In genomic region chr6:17077270-17077669, GRCm38 (mm10) we compare ENCODE assay signal across 25 mouse cellular contexts. TPM values are rescaled to one million over a fixed set of nuclear protein-coding genes. Genes with fewer than 3 reads are reported as not detected.
A peak's percentile ranks its signal among the peaks of the same experiment; 100 is the strongest.
DNase-seq lines count a peak whose midpoint lies in the region; ATAC-seq and TF ChIP-seq lines count a peak whose summit lies in the region.
"Had no signal": no experiment of that assay in that cellular context is flagged by ENCODE, and none has a peak within 500 bp of the region (broad histone marks: within the 10 kb centered on the region; RNA-seq: fewer than 3 reads in every experiment).

No protein-coding gene starts in this region.

- intact Hi-C loops in gastrocnemius, adult 2 months (cut with DNase I) = no loop called here

- DNase-seq in forebrain, embryonic 10.5 days (ENCODE audit: extremely low spot score, low spot score) = no peak
- DNase-seq in liver, postnatal 0 days = no peak
- no peak for DNase-seq in liver, embryonic 11.5 days (ENCODE audit: low spot score)
- DNase-seq in embryonic facial prominence, embryonic 10.5 days (ENCODE audit: low spot score) = no peak
- no peak for DNase-seq in gastrocnemius, adult 2 months
- DNase-seq: adrenal gland, postnatal 25 days; cerebellum, adult 18-20 months; forebrain, postnatal 0 days; gastrocnemius, postnatal 14 days; heart, adult 18-20 months; heart, postnatal 4 days; layer of hippocampus, postnatal 36 days; midbrain, embryonic 14.5 days; right cerebral cortex, postnatal 25 days; thymus, postnatal 4 days had no signal

- TF ChIP-seq EP300 in liver, postnatal 0 days (IDR thresholded peaks at IDR 0.05; ENCODE audit: low read depth) = no peak

- 0 out of 2 replicates have a peak overlapping the region, but pooled peaks have one; percentile 40 for H3K27ac ChIP-seq in forebrain, embryonic 10.5 days
- no peak overlapping the region for H3K27ac ChIP-seq in forebrain, embryonic 16.5 days (ENCODE audit: low read length)
- H3K27ac ChIP-seq in liver, postnatal 0 days (ENCODE audit: low read depth) = no peak overlapping the region
- H3K27ac ChIP-seq in liver, embryonic 11.5 days (ENCODE audit: low read depth, low read length) = no peak overlapping the region
- H3K27ac ChIP-seq in embryonic facial prominence, embryonic 10.5 days (replicated peaks) = 0 out of 2 replicates have a peak overlapping the region, but pooled peaks have one; percentile 57
- H3K27ac ChIP-seq in gastrocnemius, adult 2 months = no peak overlapping the region
- H3K27ac ChIP-seq: hindbrain, embryonic 13.5 days; limb, embryonic 10.5 days; limb, embryonic 15.5 days; liver, embryonic 14.5 days; lung, embryonic 15.5 days; neural tube, embryonic 15.5 days had no signal

- no peaks in the 10 kb centered on the region for H3K9me3 ChIP-seq in forebrain, embryonic 10.5 days
- no peaks in the 10 kb centered on the region for H3K9me3 ChIP-seq in forebrain, embryonic 16.5 days (ENCODE audit: control insufficient read depth, low read length)
- no peaks in the 10 kb centered on the region for H3K9me3 ChIP-seq in liver, postnatal 0 days (ENCODE audit: low read length)
- H3K9me3 ChIP-seq in liver, embryonic 11.5 days (ENCODE audit: control insufficient read depth, low read length) = no peaks in the 10 kb centered on the region
- no peaks in the 10 kb centered on the region for H3K9me3 ChIP-seq in embryonic facial prominence, embryonic 10.5 days
- H3K9me3 ChIP-seq: heart, embryonic 12.5 days; hindbrain, embryonic 13.5 days; limb, embryonic 10.5 days; limb, embryonic 15.5 days; lung, embryonic 15.5 days; neural tube, embryonic 15.5 days had no signal

- no peak for TF ChIP-seq CTCF in liver, postnatal 0 days (IDR thresholded peaks at IDR 0.05; ENCODE audit: low read depth)
- TF ChIP-seq CTCF in gastrocnemius, adult 2 months (IDR thresholded peaks at IDR 0.05) = no peak

- no peak overlapping the region for H3K9ac ChIP-seq in forebrain, embryonic 16.5 days (replicated peaks; ENCODE audit: low read depth, low read length)
- H3K9ac ChIP-seq in liver, postnatal 0 days (replicated peaks) = no peak overlapping the region
- H3K9ac ChIP-seq in liver, embryonic 11.5 days (ENCODE audit: low read depth, low read length) = no peak overlapping the region
- H3K9ac ChIP-seq: forebrain, postnatal 0 days; heart, embryonic 12.5 days; hindbrain, embryonic 13.5 days; limb, embryonic 15.5 days; liver, embryonic 14.5 days; lung, embryonic 15.5 days; neural tube, embryonic 15.5 days had no signal

- H3K27me3 ChIP-seq in forebrain, embryonic 10.5 days (ENCODE audit: poor library complexity, severe bottlenecking) = peaks cover 34% of the 10 kb centered on the region
- H3K27me3 ChIP-seq in forebrain, embryonic 16.5 days (replicated peaks; ENCODE audit: control insufficient read depth, insufficient read depth, low read length) = no peaks in the 10 kb centered on the region
- no peaks in the 10 kb centered on the region for H3K27me3 ChIP-seq in liver, postnatal 0 days (ENCODE audit: insufficient read depth, low read length)
- H3K27me3 ChIP-seq in liver, embryonic 11.5 days (replicated peaks; ENCODE audit: control insufficient read depth, insufficient read depth, low read length) = no peaks in the 10 kb centered on the region
- no peaks in the 10 kb centered on the region for H3K27me3 ChIP-seq in embryonic facial prominence, embryonic 10.5 days (replicated peaks; ENCODE audit: low read depth, poor library complexity, severe bottlenecking)
- H3K27me3 ChIP-seq in myocyte (ENCODE audit: control insufficient read depth, insufficient read depth, insufficient read length) = no peaks in the 10 kb centered on the region
- H3K27me3 ChIP-seq: hindbrain, embryonic 13.5 days; limb, embryonic 15.5 days; lung, embryonic 15.5 days; neural tube, embryonic 15.5 days had no signal

- 60% methylated on average over 9 of the region's 9 CpGs for WGBS in forebrain, embryonic 10.5 days
- 52% methylated on average over 9 of the region's 9 CpGs for WGBS in forebrain, embryonic 16.5 days
- 73% methylated on average over 9 of the region's 9 CpGs for WGBS in liver, postnatal 0 days (ENCODE audit: insufficient replicate concordance)
- WGBS in liver, embryonic 11.5 days = 83% methylated on average over 9 of the region's 9 CpGs
- WGBS in embryonic facial prominence, embryonic 10.5 days = 59% methylated on average over 9 of the region's 9 CpGs

- H3K4me3 ChIP-seq in forebrain, embryonic 10.5 days = no peak overlapping the region
- no peak overlapping the region for H3K4me3 ChIP-seq in forebrain, embryonic 16.5 days (replicated peaks; ENCODE audit: low read length)
- H3K4me3 ChIP-seq in liver, postnatal 0 days (ENCODE audit: low read depth, low read length) = no peak overlapping the region
- no peak overlapping the region for H3K4me3 ChIP-seq in liver, embryonic 11.5 days (ENCODE audit: low read depth, low read length)
- H3K4me3 ChIP-seq in embryonic facial prominence, embryonic 10.5 days = no peak overlapping the region
- H3K4me3 ChIP-seq in myocyte = no peak overlapping the region
- no peak overlapping the region for H3K4me3 ChIP-seq in gastrocnemius, adult 2 months
- H3K4me3 ChIP-seq: heart, embryonic 12.5 days; hindbrain, embryonic 13.5 days; limb, embryonic 10.5 days; limb, embryonic 15.5 days; lung, embryonic 15.5 days; neural tube, embryonic 15.5 days had no signal

- H3K4me2 ChIP-seq in forebrain, embryonic 16.5 days (ENCODE audit: low read length) = no peak overlapping the region
- H3K4me2 ChIP-seq in liver, postnatal 0 days (ENCODE audit: low read depth, low read length) = no peak overlapping the region
- H3K4me2 ChIP-seq in liver, embryonic 11.5 days = no peak overlapping the region
- no peak overlapping the region for H3K4me2 ChIP-seq in myocyte (ENCODE audit: low read depth)
- H3K4me2 ChIP-seq: heart, embryonic 12.5 days; hindbrain, embryonic 13.5 days; limb, embryonic 15.5 days; lung, embryonic 15.5 days; neural tube, embryonic 15.5 days had no signal

- H3K79me2 ChIP-seq in myocyte (ENCODE audit: control insufficient read depth, insufficient read depth) = peaks cover 83% of the 10 kb centered on the region

- ATAC-seq in forebrain, embryonic 16.5 days = no peak
- ATAC-seq in liver, postnatal 0 days = peak; percentile 50
- no peak for ATAC-seq in liver, embryonic 11.5 days (replicated peaks; ENCODE audit: low FRiP score)
- ATAC-seq: forebrain, postnatal 0 days had no signal

- H3ac ChIP-seq in myocyte (ENCODE audit: control insufficient read depth, insufficient read length) = no peak overlapping the region

- TF ChIP-seq POLR2A in myocyte (IDR thresholded peaks at IDR 0.05; ENCODE audit: insufficient read length, low read depth) = no peak

- peaks cover 32% of the 10 kb centered on the region for H3K4me1 ChIP-seq in forebrain, embryonic 10.5 days
- H3K4me1 ChIP-seq in forebrain, embryonic 16.5 days (replicated peaks; ENCODE audit: control insufficient read depth, insufficient read depth, low read length) = 0 out of 2 replicates have a peak, but pooled peaks cover 4% of the 10 kb centered on the region
- H3K4me1 ChIP-seq in liver, postnatal 0 days (ENCODE audit: insufficient read depth) = peaks cover 5% of the 10 kb centered on the region; the same call in 1 of the 2 replicates
- H3K4me1 ChIP-seq in liver, embryonic 11.5 days (replicated peaks; ENCODE audit: control insufficient read depth, insufficient read depth, low read length) = no peaks in the 10 kb centered on the region
- H3K4me1 ChIP-seq in embryonic facial prominence, embryonic 10.5 days = peaks cover 41% of the 10 kb centered on the region
- H3K4me1 ChIP-seq: neural tube, embryonic 15.5 days had no signal

- H3K36me3 ChIP-seq in forebrain, embryonic 10.5 days (replicated peaks) = no peaks in the 10 kb centered on the region
- H3K36me3 ChIP-seq in forebrain, embryonic 16.5 days (ENCODE audit: control insufficient read depth, insufficient read depth) = no peaks in the 10 kb centered on the region
- H3K36me3 ChIP-seq in liver, postnatal 0 days (replicated peaks; ENCODE audit: insufficient read depth, low read length) = no peaks in the 10 kb centered on the region
- no peaks in the 10 kb centered on the region for H3K36me3 ChIP-seq in liver, embryonic 11.5 days (ENCODE audit: control insufficient read depth, insufficient read depth, low read length)
- no peaks in the 10 kb centered on the region for H3K36me3 ChIP-seq in embryonic facial prominence, embryonic 10.5 days (replicated peaks)
- no peaks in the 10 kb centered on the region for H3K36me3 ChIP-seq in myocyte (ENCODE audit: control insufficient read depth, insufficient read depth)
- H3K36me3 ChIP-seq: heart, embryonic 12.5 days; hindbrain, embryonic 13.5 days; limb, embryonic 10.5 days; limb, embryonic 15.5 days; lung, embryonic 15.5 days; neural tube, embryonic 15.5 days had no signal

TF ChIP-seq in myocyte, 11 proteins besides CTCF, POLR2A, EP300 and RAD21:
- TF ChIP-seq REST (IDR thresholded peaks at IDR 0.05; ENCODE audit: insufficient read depth, insufficient read length) = no peak
- no peak for TF ChIP-seq MYOD1 (IDR thresholded peaks at IDR 0.05; ENCODE audit: control insufficient read depth in 1 of 3, insufficient read length in 2 of 3, low read depth in 2 of 3)
- no peak for TF ChIP-seq MYOG (IDR thresholded peaks at IDR 0.05; ENCODE audit: control insufficient read depth in 1 of 3, insufficient read depth in 1 of 3, insufficient read length in 2 of 3, low read depth in 2 of 3)
- TF ChIP-seq POLR2AphosphoS2 (IDR thresholded peaks at IDR 0.05; ENCODE audit: insufficient read length, low read depth) = no peak
- peak; percentile 40; the same call in 1 of the 2 replicates for TF ChIP-seq CEBPB (IDR thresholded peaks at IDR 0.05; ENCODE audit: insufficient read depth, poor library complexity, severe bottlenecking)

RNA-seq across cellular contexts. Expression of gene Tes, which starts 12.3 kb away (rescaled TPM):
- 41.2 and 43.1 TPM in 2 replicates for polyA plus RNA-seq in forebrain, embryonic 10.5 days (2016; fragmentation: Nextera tagmentation; extraction: Ambion mirVana)
- polyA plus RNA-seq in forebrain, embryonic 16.5 days (2015; fragmentation: Nextera tagmentation; extraction: Ambion mirVana) = 31.4 and 32.1 TPM in 2 replicates
- polyA plus RNA-seq in liver, postnatal 0 days (2015; fragmentation: Nextera tagmentation; extraction: Ambion mirVana) = 7.7 and 8.0 TPM in 2 replicates
- polyA plus RNA-seq in liver, embryonic 11.5 days (2014; fragmentation: Nextera tagmentation; extraction: Ambion mirVana) = 20.5 and 22.0 TPM in 2 replicates
- 72.0 and 84.9 TPM in 2 replicates for polyA plus RNA-seq in embryonic facial prominence, embryonic 10.5 days (2016; fragmentation: Nextera tagmentation; extraction: Ambion mirVana)
- 34.5 TPM for polyA plus RNA-seq in myocyte (2012; fragmentation: generic; extraction: Trizol)
- total RNA-seq in gastrocnemius, adult 2 months (2021) = 1 to 10 TPM in 1 of 2 experiments, under 1 TPM in 1; 0.69 to 2.6 TPM
- total RNA-seq: MEL had no signal

Comparison
In these comparisons a context has a peak if more than half of its experiments do, and no peak if none do; other contexts are left out.
1. H3K27ac ChIP-seq: peak in forebrain, embryonic 10.5 days (single experiment) and embryonic facial prominence, embryonic 10.5 days (single experiment); none in forebrain, embryonic 16.5 days (single experiment), liver, postnatal 0 days (single experiment), liver, embryonic 11.5 days (single experiment) and gastrocnemius, adult 2 months (single experiment).